Mouse (Mus musculus) intestine, embryonic 14.5 days (tissue): Measurements from ENCODE around the gene Spem1. TPM values are rescaled to one million over a fixed set of nuclear protein-coding genes. Genes with fewer than 3 reads are reported as not detected.

Experiments
- ATAC-seq: fragments of 200-750 bp; cut with Nextera tagmentation; replicated peaks from 2 replicates; pipeline ENCODE4 v1.8.0; 2017; ENCODE audit warnings: low read depth, moderate number of reproducible peaks, moderate TSS enrichment, moderate library complexity; ENCODE audit not compliant: low FRiP score, low TSS enrichment
- DNase-seq: peaks from one replicate; pipeline ENCODE4 v3.0.0-alpha.2; 2018; ENCODE audit warnings: low spot score
- H3K27ac ChIP-seq: fragments of 300-500 bp; sonication (generic); 2 replicates; pipeline ENCODE4 v1.5.1; 2014; ENCODE audit warnings: low read depth, mild to moderate bottlenecking, control low read depth
- H3K27me3 ChIP-seq: fragments of 300-500 bp; sonication (generic); replicated peaks from 2 replicates; pipeline ENCODE4 v1.6.1; 2014; ENCODE audit warnings: low read length, control low read depth; ENCODE audit not compliant: control insufficient read depth, insufficient read depth
- H3K36me3 ChIP-seq: fragments of 300-500 bp; sonication (generic); 2 replicates; pipeline ENCODE4 v1.6.1; 2014; ENCODE audit warnings: low read length, control low read depth; ENCODE audit not compliant: control insufficient read depth, insufficient read depth
- H3K4me1 ChIP-seq: fragments of 300-500 bp; sonication (generic); replicated peaks from 2 replicates; pipeline ENCODE4 v1.6.1; 2014; ENCODE audit warnings: low read length, control low read depth, mixed read lengths; ENCODE audit not compliant: control insufficient read depth, insufficient read depth
- H3K4me2 ChIP-seq: fragments of 300-500 bp; sonication (generic); 2 replicates; pipeline ENCODE4 v1.6.1; 2014; ENCODE audit warnings: low read length
- H3K4me3 ChIP-seq: fragments of 300-500 bp; sonication (generic); 2 replicates; pipeline ENCODE4 v1.5.1; 2014; ENCODE audit warnings: low read depth, low read length, control low read depth, mixed read lengths
- H3K9ac ChIP-seq: fragments of 300-500 bp; sonication (generic); 2 replicates; pipeline ENCODE4 v1.6.1; 2014; ENCODE audit warnings: mild to moderate bottlenecking, low read length
- H3K9me3 ChIP-seq: fragments of 300-500 bp; sonication (generic); 2 replicates; pipeline ENCODE4 v1.6.1; 2016; ENCODE audit warnings: low read length, control low read depth; ENCODE audit not compliant: control insufficient read depth
- WGBS: fragments of 180-500 bp; shearing (Covaris S2); extraction: QIAGEN DNeasy Blood & Tissue Kit; methylation state at CpG from one replicate; pipeline ENCODE4 v1.1.7; 2014; 5-methylcytosine and 5-hydroxymethylcytosine counted together
- polyA plus RNA-seq: library from polyadenylated mRNA; unstranded; fragments of >200 nt; fragmentation: Nextera tagmentation; extraction: Ambion mirVana; gene quantifications from 2 replicates; pipeline ENCODE4 v1.2.1, GENCODE M21; 2014

Gene Spem1
- polyA plus RNA-seq, 1 experiment from 2014 or later, result not detected

- Histone ChIP-seq H3K9ac (peak overlapping the region; percentile 48; the same call in 1 of the 2 replicates), H3K36me3 (no peaks in the 10 kb centered on the region), H3K4me2 (peak overlapping the region; percentile 82), H3K4me1 (peaks cover 44% of the 10 kb centered on the region), H3K4me3 (peak overlapping the region; percentile 41), H3K9me3 (no peaks in the 10 kb centered on the region), H3K27me3 (peaks cover 26% of the 10 kb centered on the region; the same call in 1 of the 2 replicates), H3K27ac (0 out of 2 replicates have a peak overlapping the region, but pooled peaks have one; percentile 19)
- 4% methylated on average over 11 of the region's 11 CpGs for WGBS
- no peak for DNase-seq
- ATAC-seq, result no peak
Observed at GRCm38 (mm10) chr11:69800138-69800391, 21.9 kb downstream of the Spem1 start.

GRCm38 (mm10) chr11:69799394-69800137 lies 22.4 kb downstream of the Spem1 start:
- H3K4me2 ChIP-seq, result peak overlapping the region; percentile 82
- no peaks in the 10 kb centered on the region for H3K9me3 ChIP-seq
- H3K36me3 ChIP-seq, result no peaks in the 10 kb centered on the region
- no peak overlapping the region for H3K9ac ChIP-seq
- H3K4me1 ChIP-seq, result peaks cover 40% of the 10 kb centered on the region
- peak overlapping the region; percentile 41; the same call in 1 of the 2 replicates for H3K4me3 ChIP-seq
- DNase-seq, result no peak
- 31% methylated on average over 12 of the region's 12 CpGs for WGBS
- ATAC-seq, result no peak
- no peak overlapping the region for H3K27ac ChIP-seq
- H3K27me3 ChIP-seq, result peaks cover 22% of the 10 kb centered on the region; the same call in 1 of the 2 replicates

GRCm38 (mm10) chr11:69797924-69798323 lies 24.1 kb downstream of the Spem1 start:
- WGBS, result 74% methylated on average over 7 of the region's 7 CpGs
- Histone ChIP-seq H3K9ac (no peak overlapping the region), H3K4me3 (no peak overlapping the region), H3K27ac (no peak overlapping the region), H3K4me1 (peaks cover 29% of the 10 kb centered on the region), H3K9me3 (no peaks in the 10 kb centered on the region), H3K4me2 (no peak overlapping the region), H3K36me3 (no peaks in the 10 kb centered on the region), H3K27me3 (peaks cover 15% of the 10 kb centered on the region; the same call in 1 of the 2 replicates)
- ATAC-seq (no peak), DNase-seq (no peak)

GRCm38 (mm10) chr11:69795983-69796435 lies 26.0 kb downstream of the Spem1 start:
- H3K9me3 ChIP-seq, result no peaks in the 10 kb centered on the region
- ATAC-seq (no peak), DNase-seq (no peak)
- peak overlapping the region; percentile 41; the same call in 1 of the 2 replicates for H3K9ac ChIP-seq
- H3K4me3 ChIP-seq, result peak overlapping the region; percentile 50
- peak overlapping the region; percentile 99 for H3K4me2 ChIP-seq
- H3K4me1 ChIP-seq, result peaks cover 15% of the 10 kb centered on the region
- no peak overlapping the region for H3K27ac ChIP-seq
- 2% methylated on average over 13 of the region's 13 CpGs for WGBS
- H3K36me3 ChIP-seq, result no peaks in the 10 kb centered on the region
- H3K27me3 ChIP-seq, result no peaks in the 10 kb centered on the region

GRCm38 (mm10) chr11:69795168-69795982 lies 26.6 kb downstream of the Spem1 start, which contains the start of gene Chrnb1:
Gene Chrnb1, minus strand, starts transcription at chr11:69795943.
- no peaks in the 10 kb centered on the region for H3K36me3 ChIP-seq
- peaks cover 14% of the 10 kb centered on the region for H3K4me1 ChIP-seq
- H3K9ac ChIP-seq, result peak within 1 kb of the TSS; percentile 41
- H3K27ac ChIP-seq, result peak within 1 kb of the TSS; percentile 47; the same call in 1 of the 2 replicates
- peak within 1 kb of the TSS; percentile 50 for H3K4me3 ChIP-seq
- H3K4me2 ChIP-seq, result peak within 1 kb of the TSS; percentile 99
- peak; percentile 91 for ATAC-seq
- H3K27me3 ChIP-seq, result no peaks in the 10 kb centered on the region
- WGBS, result 2% methylated on average over 52 of the region's 52 CpGs
- H3K9me3 ChIP-seq, result no peaks in the 10 kb centered on the region
- peak; percentile 88 for DNase-seq

- H3K27me3 ChIP-seq, result no peaks in the 10 kb centered on the region
- no peak for ATAC-seq
Observed at GRCm38 (mm10) chr11:69793429-69793828, 28.6 kb downstream of the Spem1 start.

GRCm38 (mm10) chr11:69791420-69791819 lies 30.6 kb downstream of the Spem1 start:
- H3K4me2 ChIP-seq, result no peak overlapping the region
- DNase-seq (no peak), ATAC-seq (no peak)
- no peaks in the 10 kb centered on the region for H3K9me3 ChIP-seq
- no peak overlapping the region for H3K9ac ChIP-seq
- no peaks in the 10 kb centered on the region for H3K27me3 ChIP-seq
- H3K27ac ChIP-seq, result no peak overlapping the region
- H3K36me3 ChIP-seq, result no peaks in the 10 kb centered on the region
- WGBS, result 71% methylated on average over 5 of the region's 5 CpGs
- H3K4me3 ChIP-seq, result no peak overlapping the region
- H3K4me1 ChIP-seq, result no peaks in the 10 kb centered on the region

More at GRCm38 (mm10) chr11:69793429-69793828, 28.6 kb downstream of the Spem1 start:
- 55% methylated on average over 5 of the region's 5 CpGs for WGBS
- Histone ChIP-seq H3K9ac (no peak overlapping the region), H3K9me3 (no peaks in the 10 kb centered on the region), H3K4me2 (no peak overlapping the region), H3K4me3 (no peak overlapping the region), H3K4me1 (no peaks in the 10 kb centered on the region), H3K36me3 (no peaks in the 10 kb centered on the region), H3K27ac (no peak overlapping the region)
- DNase-seq, result no peak

GRCm38 (mm10) chr11:69789431-69789830 lies 32.5 kb downstream of the Spem1 start:
- DNase-seq, result no peak
- no peak for ATAC-seq

More at GRCm38 (mm10) chr11:69789431-69789830, 32.5 kb downstream of the Spem1 start:
- H3K4me3 ChIP-seq, result no peak overlapping the region
- no peaks in the 10 kb centered on the region for H3K27me3 ChIP-seq
- H3K9me3 ChIP-seq, result no peaks in the 10 kb centered on the region
- no peak overlapping the region for H3K27ac ChIP-seq
- no peaks in the 10 kb centered on the region for H3K4me1 ChIP-seq
- H3K36me3 ChIP-seq, result no peaks in the 10 kb centered on the region
- WGBS, result 60% methylated on average over 5 of the region's 5 CpGs
- H3K4me2 ChIP-seq, result no peak overlapping the region
- H3K9ac ChIP-seq, result no peak overlapping the region
